Mouse (Mus musculus) NIH3T3 (cell line): ENCODE measurements around the gene Acsm2.
"Not testable (repeated sequence)": the region's sequence is repeated elsewhere in the genome, so short reads cannot be mapped to it uniquely, and the experiment has no call there.

Source experiments
- DNase-seq: peaks from one replicate; pipeline ENCODE4 v3.0.0-alpha.2; 2012; ENCODE audit warnings: low read depth

Acsm2 gene

GRCm38 (mm10) chr7:119562476-119562875, 8.3 kb downstream of the Acsm2 start:
- DNase-seq: not testable (repeated sequence)

GRCm38 (mm10) chr7:119594530-119595107, 40.5 kb downstream of the Acsm2 start:
- DNase-seq: no peak

GRCm38 (mm10) chr7:119595306-119595705, 41.2 kb downstream of the Acsm2 start:
- no peak for DNase-seq

- no peak for DNase-seq
Measured at GRCm38 (mm10) chr7:119596536-119596935, 42.4 kb downstream of the Acsm2 start.

GRCm38 (mm10) chr7:119601195-119601953, 47.2 kb downstream of the Acsm2 start:
- DNase-seq: no peak

GRCm38 (mm10) chr7:119601954-119602317, 47.8 kb downstream of the Acsm2 start:
- no peak for DNase-seq

- DNase-seq: no peak
Measured at GRCm38 (mm10) chr7:119604903-119605483, 50.9 kb downstream of the Acsm2 start.

GRCm38 (mm10) chr7:119605926-119606663, 52.0 kb downstream of the Acsm2 start:
- no peak for DNase-seq

- DNase-seq: no peak
Measured at GRCm38 (mm10) chr7:119606664-119607076, 52.5 kb downstream of the Acsm2 start, which contains the start of gene Acsm1. TSS of gene Acsm1 (plus strand) at chr7:119607026.

GRCm38 (mm10) chr7:119607796-119608515, 53.8 kb downstream of the Acsm2 start:
- no peak for DNase-seq

- no peak for DNase-seq
Measured at GRCm38 (mm10) chr7:119616531-119616930, 62.4 kb downstream of the Acsm2 start.

GRCm38 (mm10) chr7:119617593-119617992, 63.5 kb downstream of the Acsm2 start:
- no peak for DNase-seq

GRCm38 (mm10) chr7:119618209-119618935, 64.2 kb downstream of the Acsm2 start:
- no peak for DNase-seq

GRCm38 (mm10) chr7:119620157-119620556, 66.0 kb downstream of the Acsm2 start:
- DNase-seq: no peak

- no peak for DNase-seq
Measured at GRCm38 (mm10) chr7:119638773-119639172, 84.6 kb downstream of the Acsm2 start.

- no peak for DNase-seq
Measured at GRCm38 (mm10) chr7:119642307-119642706, 88.2 kb downstream of the Acsm2 start.
